Mouse (Mus musculus): ENCODE measurements at regions not wholly inside any gene's neighbourhood (a gene's known extent, or its start where the extent isn't known, plus 50 kb on each side); places are given as distances from the start of the nearest gene placed in this dataset.

- peak; percentile 25 for DNase-seq
Observed at GRCm38 (mm10) chr13:85430040-85430439, 141.1 kb upstream of the Rasa1 start.

- no peak for DNase-seq
Observed at GRCm38 (mm10) chr13:85418671-85419070, 129.7 kb upstream of the Rasa1 start.

GRCm38 (mm10) chr13:85414951-85415350 lies 126.0 kb upstream of the Rasa1 start:
- no peak for DNase-seq

GRCm38 (mm10) chr13:85411327-85411726 lies 122.4 kb upstream of the Rasa1 start:
- no peak for DNase-seq

GRCm38 (mm10) chr13:85398834-85399233 lies 109.9 kb upstream of the Rasa1 start:
- no peak for DNase-seq

GRCm38 (mm10) chr13:85376338-85376998 lies 87.5 kb upstream of the Rasa1 start:
- no peak for DNase-seq

- DNase-seq, result no peak
Observed at GRCm38 (mm10) chr13:85359621-85360020, 70.7 kb upstream of the Rasa1 start.

- DNase-seq, result no peak
Observed at GRCm38 (mm10) chr13:85359143-85359542, 70.2 kb upstream of the Rasa1 start.

GRCm38 (mm10) chr13:85352061-85352460 lies 63.1 kb upstream of the Rasa1 start:
- no peak for DNase-seq
